Mouse (Mus musculus) right cerebral cortex, postnatal 36 days (tissue): ENCODE data around the gene Sae1.
"Not testable (repeated sequence)": the region's sequence is repeated elsewhere in the genome, so short reads cannot be mapped to it uniquely, and the experiment has no call there.

Source experiments
- DNase-seq, 2 experiments: peaks; one replicate each; pipeline ENCODE4 v3.0.0; 2022; ENCODE audit warnings: low spot score in 2 of 2, mixed read lengths in 1 of 2

Gene Sae1

DNA sequence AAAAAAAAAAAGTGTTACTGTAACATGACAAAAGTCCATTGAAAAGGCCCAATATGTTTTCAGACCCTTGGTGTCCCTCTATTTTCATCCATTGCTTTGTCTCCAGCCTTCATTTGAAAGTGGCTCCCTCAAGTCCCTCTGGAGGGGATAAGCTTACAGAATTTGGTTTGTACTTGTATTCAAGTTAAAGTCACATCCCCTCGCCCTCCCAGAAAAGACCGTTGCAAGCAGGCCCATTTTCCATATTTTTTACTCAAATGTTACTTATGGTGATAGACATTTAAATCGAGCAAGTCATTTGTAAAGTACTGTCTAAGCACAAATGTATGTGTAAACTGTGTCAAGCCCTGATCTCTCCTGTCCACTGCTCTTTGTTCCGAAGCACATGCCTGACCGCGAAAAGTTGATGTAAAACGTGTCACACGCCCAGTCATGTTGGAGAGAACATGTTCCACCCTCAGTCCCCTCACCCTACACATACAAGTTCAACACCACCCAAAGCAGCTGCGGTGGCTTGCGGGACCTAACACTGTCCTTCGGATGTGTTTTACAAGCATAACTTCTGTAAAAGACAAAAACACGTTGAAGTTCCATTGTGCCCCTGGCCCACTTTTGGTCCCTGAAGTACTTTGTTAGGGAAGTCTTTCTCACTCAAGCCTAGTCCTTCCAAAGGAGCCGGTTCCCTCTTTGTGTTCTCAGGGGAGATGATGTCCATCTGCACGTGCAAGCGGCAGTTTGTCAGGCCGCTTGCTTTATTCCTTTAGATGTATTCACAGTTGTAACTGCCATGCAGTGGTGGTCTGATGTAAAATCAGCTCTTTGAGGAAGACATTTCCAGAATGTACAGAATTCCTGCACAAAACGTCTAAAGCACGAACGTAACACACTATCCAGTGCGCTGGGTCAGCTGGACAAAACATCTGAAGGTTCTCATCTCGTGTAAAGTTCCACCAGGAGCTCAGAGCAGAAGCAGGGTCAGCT, 15.7 kb upstream of the Sae1 start:
- no peak for DNase-seq

DNA sequence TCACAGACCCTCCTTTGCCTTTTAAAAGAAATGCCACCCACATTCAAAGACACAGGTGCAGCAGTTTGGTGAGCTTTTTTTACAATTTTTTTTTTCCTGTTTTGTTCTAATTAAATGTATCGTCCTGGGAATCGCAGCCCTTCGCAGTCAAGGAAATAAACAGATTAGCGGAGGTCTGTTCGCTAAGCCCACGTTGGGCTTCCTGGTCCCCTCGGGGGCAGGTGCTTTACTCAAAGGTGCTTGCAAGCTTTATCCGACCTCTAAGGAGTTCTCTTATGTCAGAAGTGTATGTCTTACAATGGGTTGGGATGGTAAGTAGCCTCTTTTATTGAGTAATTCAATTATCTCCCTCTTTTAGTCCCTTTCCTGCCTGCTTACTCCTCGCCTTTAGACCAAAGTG, 14.8 kb upstream of the Sae1 start:
- no peak for DNase-seq

DNA sequence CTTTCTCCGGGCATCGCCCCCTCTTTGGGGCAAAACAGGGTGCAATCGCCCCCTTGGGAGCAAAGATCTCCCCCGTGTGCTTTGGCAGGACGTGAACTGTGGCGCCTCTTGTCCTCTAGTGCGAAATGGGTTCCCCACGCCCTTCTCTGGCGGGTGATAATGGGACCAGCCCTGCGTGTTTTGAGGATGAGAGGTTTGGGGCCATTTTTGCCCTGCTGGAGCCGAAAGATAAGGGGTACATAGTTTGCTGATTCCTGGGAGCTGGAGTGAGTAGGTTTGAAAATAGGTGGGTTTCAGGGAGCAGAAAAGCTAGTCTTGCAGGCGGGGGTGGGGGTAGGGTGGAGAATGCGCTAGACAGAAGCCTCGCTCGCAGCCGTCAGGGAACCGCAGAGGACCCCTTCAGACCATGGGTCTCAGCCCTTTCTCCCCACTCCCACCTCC, 14.4 kb upstream of the Sae1 start:
- no peak for DNase-seq

DNA sequence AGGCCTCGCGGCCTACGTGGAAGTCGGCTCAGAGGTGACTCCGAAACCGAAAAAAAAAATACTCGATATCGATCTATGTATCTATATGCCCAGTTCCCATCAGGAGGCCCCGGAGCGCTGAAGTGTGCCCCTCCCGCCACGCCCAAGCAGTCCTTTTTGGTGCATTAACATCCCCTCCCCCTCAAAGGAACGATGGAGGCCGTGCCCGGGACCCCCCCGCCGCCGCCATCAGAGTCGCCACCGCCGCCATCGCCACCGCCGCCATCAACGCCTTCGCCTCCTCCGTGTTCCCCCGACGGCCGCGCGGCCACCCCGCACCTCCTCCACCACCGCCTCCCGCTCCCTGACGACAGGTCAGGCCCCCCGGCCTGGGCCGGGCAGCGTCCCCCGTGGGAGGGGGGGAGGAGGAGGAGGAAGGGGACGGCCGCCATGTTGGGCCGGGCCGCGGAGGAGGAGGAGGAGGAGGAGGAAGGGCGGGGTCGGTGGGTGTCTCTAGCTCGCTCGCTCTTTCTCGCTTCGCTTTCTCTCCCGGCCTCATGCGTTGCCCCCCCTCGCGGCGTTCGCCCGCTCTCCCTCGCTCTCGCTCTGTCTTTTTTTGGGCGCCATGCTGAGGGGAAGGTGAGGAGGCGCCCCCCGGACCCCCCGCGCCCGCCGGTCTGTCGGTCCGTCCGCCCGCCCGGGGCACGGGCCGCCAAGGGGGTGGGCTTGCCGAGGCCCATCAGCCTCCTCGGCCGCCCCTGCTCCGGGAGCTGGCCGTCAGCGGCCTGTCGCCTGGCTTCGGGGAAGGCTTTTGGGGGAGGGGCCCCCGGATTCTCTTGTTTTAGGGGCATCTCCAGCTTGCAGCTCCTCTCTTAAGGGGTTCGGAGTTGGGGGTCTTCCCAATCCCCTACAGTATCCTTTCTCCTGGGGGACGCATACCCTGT, 13.3 kb upstream of the Sae1 start, which contains the start of gene Zc3h4:
Gene Zc3h4 (plus strand): TSS at position 222 of the 923 bp plus-strand sequence.
- DNase-seq = peak; percentile 66 to 77

DNA sequence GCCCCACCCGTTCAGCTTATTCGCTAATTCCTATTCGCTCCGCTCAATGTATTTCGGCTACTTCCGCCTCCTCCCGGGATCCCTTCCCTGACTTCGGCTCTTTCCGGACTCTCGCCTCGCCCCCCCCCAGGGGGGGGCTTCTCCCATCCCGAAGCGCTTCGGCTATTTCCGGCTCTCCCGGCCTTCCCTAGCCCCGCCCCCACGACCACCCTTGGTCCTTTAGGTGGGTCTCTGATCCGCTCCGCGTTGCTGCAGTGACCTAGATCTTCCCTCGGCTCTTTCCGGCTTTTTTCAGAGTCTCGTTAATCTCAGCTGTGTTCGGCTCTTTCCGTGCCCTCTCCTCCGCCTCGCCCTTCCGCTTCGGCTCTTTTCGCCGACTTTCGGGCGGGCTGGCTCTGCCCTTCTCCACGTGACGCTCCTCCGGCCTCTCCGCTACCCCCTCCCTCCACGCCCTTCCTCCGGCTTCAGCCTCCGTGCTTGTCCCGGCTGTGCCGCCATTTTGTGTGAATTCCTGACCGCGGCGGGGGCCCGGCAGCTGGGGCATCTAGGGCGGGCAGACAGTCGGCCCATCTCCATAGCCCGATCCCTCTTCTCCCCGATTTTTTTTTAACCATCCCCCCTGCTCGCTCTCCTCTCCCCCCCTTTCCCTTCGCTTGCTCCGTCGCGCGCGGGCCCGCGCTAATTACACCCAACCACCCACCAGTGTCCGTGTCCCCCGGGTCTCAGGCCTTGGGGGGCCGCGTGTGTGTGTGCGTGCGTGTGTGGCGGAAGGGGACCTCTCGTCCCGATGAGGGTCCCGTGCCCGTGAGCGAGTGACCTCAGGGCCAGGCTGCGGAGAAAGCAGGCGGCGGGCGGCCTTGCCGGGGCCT, 12.4 kb upstream of the Sae1 start:
- DNase-seq = peak; percentile 97 to 98

DNA sequence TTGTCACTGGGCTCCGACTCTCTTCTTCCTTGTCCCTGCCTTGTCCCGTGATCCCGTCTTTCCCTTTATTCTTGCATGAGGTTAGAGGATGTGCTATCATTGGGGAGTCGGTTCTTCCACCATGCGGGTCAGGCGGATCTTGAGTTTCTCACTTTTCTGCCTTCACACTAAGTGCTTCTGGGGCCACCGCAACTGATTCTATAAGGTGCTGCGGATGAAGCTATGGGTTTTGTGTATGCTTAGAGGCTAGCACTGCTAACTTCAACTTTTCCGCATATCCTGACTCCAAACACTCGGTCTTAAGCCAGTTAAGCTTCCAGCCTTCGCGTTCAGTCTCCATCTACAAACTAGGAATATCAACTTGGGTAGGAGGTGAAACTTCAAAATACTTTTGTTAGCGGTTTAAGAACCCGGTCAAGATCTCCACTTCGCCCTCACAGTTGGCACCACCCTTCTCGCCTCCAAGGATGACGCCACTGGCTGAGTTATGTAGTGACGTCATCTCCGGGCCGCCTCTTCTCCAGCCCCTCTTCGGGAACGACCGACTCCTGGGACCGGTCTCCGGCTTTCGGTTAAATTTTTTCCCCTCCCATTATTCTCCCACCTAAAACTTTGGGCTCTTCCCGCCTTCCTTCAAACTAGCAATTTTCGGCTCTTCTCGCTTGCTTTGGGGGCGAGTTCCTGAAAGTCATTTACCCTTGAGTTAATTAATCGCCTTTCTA, 11.7 kb upstream of the Sae1 start:
- DNase-seq = peak; percentile 79 to 88

DNA sequence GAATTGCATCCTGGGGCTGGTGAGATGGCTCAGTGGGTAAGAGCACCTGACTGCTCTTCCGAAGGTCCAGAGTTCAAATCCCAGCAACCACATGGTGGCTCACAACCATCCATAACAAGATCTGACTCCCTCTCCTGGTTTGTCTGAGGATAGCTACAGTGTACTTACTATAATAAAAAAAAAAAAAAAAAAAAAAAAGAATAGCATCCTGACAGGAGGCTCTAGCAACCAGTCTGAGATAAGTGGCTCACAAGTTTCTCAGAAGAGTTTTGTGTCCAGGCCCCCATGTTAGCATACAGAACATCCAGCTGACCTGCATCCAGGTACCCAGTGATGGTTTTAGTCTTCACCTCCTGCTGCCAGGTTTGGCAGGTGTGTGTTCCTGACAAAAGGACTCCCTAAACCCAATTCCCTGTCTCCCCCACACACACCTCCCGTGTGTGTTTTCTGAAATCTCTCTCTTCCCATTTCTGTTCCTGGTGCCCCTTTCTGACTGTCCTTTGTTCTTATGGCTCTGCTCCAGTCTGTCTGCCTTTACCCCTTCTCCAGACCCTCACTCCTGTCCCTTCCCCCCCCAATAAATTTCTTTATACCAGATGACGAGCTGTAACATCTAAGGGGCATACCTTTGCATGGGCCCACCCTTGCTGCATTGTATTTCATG, 10.9 kb upstream of the Sae1 start:
- no peak for DNase-seq

DNA sequence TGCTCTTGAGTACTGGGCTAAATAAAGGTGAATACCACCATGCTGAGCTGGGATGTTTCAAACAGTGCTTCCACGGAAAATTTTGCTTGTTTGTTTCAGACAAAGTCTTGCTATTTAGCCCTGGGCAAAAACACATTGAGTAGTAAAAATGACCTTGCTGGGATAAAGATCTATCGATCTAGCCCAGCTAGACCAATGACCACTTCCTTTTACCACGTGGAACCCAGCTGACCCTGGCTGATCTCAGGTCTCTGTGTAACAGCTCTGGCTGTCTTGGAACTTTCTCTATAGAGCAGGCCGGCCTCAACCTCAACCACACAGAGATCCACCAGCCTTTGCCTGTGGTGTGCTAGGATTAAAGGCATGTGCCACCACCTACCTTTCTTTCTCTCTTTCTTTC, 9.9 kb upstream of the Sae1 start:
- no peak for DNase-seq

DNA sequence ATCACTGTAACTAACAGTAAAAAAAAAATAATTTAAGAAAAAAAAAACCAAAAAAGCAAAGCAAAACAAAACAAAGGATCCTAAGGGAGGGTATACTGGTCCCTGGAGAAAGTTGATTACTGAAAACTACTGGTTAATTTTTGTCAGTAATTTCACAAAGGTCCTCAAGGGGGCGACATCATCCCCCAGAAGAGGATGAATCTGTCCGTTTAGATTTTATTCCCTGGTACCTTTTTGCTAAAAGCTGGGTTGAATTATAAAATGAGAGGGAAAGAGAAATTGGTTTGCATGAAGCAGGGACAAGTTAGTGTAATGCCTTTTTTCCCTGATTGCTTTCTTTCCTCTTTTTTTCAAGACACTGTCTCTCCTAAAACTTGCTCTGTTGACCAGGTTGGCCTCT, 8.3 kb upstream of the Sae1 start:
- no peak for DNase-seq

DNA sequence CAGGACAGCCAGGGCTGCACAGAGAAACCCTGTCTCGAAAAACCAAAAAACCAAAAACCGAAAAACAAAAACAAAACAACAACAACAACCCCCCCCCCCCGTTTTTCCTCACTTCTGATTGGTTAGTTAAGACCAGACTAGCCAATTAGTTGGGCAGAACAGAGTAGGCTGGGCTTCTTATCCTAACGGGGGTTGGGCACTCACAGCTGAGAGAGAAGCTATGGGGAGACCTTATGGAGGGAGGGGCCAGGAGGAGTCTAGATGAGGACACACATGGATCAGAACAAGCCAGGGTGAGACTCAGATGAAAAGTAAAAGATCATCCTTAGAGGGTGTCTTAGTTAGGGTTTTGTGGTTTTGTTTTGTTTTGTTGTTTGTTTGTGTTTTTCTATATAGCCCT, 5.3 kb upstream of the Sae1 start:
- DNase-seq = no peak

DNA sequence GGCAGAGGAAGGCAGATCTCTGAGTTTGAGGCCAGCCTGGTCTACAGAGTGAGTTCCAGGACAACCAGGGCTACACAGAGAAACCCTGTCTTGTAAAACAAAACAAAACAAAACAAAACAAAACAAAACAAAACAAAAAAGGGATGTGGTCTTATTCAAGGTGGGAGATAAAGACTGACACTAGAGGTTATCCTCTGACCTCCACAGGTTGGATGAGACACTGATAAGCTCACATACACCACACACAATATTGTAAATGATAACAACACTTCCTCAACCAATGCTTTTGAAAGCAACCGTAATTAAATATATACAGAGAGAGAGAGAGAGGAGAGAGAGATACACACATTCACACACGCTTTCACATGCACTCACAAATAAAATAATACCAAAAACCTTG, 2.3 kb upstream of the Sae1 start:
- not testable (repeated sequence) for DNase-seq

DNA sequence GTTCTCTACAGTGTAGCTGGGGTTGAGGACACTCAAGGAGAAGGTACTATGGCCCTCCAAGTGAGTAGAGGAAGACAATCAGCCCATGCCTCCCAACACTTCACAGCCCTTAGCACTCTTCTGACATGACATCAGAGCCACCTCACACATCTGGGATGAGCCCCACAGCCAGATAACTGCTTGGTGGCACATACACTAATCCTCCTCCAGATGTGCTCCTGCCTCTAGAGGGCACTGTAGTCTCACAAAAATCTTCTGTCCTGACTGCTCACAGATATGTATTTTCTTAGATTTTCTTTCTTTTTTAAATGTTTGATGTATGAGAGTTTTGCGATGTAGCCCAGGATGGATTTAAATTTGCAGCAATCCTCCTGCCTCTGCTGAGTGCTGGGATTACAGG, 11.1 kb downstream of the Sae1 start:
- no peak for DNase-seq

DNA sequence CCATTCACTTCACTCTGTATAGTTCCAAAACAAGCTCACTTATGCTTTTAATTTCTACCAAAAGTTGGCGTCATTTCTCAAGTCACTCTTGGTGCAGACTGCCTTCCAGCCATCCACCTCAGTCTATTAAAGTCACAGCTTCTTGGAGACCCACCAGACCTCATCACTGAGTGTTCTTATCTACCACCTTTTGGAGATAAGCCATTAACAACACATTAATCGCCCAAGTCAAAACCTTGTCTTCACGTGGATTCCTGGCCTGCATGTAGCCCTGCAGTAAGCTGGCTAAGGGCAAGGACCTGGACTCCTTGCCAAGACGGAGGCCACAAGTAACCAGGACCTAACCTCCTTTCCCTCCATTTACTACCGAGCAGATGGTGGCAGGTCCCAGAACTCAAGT, 12.6 kb downstream of the Sae1 start:
- no peak for DNase-seq

DNA sequence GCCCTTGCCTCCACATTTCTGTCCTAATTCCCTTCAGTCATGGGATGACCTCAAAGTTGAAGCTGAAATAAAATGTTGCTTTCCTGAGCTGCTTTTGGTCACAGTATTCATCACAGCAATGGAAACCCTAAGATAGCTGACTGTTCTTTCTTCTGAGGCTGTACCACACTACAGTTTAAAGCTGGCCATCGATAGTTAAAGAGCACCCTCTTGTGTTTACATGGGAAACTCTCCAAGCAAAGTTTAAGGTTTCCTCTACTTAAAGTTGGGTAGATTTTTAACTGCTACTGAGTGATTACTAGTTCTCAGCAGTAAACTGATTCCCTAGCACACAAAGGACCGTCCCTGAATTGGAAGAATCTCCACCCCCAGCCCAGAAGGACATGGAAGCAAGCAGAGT, 13.9 kb downstream of the Sae1 start:
- DNase-seq = no peak

DNA sequence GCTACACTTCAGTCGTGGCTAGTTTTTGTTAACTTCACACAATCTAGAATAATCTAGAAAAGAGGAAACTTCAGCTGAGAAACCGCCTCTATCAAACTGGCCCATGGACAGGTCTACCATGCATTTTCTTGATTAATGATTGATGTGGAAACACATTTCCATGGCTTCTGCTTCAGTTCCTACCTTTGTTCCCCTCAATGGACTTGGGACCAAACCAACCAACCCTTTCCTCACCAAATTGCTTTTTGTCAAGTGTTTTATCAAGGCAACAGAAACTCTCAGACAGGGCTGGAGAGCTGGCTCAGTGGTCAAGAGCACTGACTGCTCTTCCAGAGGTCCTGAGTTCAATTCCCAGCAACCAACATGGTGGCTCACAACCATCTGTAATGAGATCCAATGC, 17.0 kb downstream of the Sae1 start:
- DNase-seq = no peak

DNA sequence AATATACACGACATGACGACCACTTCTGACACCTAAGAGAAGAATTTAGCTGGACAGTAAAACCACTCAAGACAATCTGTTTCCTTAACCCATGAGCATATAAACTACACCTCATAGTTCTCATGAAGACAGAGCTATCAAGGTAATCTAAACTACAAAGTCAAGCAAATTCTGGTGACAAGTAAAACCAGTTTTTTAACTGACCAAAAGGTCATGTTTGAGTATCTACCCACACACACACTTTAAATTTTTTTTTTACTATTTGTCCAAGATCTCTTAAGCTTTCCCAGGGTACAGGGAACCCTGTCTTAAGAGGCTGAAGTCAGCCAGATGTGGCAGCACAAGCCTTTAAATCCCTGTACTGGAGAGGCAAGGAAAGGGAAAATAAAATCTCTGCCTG, 18.8 kb downstream of the Sae1 start:
- DNase-seq = no peak

DNA sequence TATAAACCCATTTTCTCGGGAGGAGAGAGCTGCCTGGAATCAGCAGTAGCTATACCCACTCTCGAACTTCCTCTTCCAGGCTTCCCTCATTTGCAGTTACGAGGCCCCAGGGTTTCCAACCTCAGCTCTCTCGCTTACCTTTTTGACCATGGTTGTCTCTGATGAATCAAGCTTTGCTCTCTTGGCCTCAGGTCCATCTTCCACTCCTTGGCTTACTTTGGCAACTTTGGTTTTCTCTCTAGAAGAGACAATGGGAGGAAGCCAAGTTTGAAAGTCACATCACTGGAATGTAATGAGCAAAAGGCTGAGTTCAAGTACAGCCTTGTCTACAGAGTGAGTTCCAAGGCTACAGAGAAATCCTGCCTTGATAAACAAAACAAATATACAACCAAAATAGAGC, 20.9 kb downstream of the Sae1 start:
- DNase-seq = no peak

DNA sequence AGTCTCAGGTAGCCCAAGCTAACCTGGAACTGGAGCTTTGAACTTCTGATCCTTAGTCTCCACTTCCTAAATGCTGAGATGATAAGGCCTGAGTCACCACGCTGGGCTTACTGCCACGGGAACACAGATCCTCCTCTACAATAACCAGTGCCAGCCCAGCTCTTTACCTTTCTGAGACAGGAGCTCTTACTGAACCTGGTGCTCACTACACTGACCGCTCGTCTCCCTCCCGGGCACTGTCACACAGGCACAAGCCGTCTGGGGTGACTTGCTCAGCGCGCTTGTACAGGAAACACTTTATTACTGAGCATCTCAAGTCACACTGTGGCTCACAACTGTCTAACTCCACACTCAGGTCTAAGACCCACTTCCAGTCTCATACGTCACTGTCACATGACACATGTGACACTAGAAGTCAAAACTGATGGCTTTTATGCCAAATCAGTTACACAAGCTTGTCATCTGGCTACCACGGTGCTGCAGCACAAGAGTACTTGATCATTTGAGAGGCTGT, 21.4 kb downstream of the Sae1 start:
- no peak for DNase-seq

DNA sequence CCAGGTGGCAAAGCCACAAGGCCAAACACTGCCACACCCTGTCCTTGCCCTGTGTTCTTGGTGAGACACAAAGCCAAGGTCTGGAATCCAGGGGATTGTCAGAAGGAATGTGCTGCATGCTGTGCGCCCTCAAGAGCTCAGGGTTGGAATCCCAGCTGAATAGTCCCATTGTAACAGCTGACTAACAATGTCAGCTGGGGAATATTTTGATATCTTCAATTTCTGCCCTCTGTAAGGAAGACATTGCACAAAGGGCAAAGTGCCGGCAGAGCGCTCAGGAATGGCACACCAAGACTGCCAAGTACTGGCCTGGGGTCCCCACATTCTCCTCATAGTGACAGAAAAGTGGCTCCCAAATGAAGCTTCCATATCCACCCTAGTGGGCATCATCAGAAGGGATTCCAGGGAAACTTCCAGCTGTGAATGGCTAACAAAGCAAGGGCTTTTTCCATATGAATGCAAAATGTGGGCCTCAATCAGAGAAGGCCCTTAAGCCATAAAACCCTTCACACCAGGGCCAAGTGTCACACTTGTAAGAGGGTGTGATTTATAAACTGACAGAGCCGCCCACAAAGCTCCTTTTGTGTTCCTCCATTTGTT, 22.6 kb downstream of the Sae1 start:
- no peak for DNase-seq

DNA sequence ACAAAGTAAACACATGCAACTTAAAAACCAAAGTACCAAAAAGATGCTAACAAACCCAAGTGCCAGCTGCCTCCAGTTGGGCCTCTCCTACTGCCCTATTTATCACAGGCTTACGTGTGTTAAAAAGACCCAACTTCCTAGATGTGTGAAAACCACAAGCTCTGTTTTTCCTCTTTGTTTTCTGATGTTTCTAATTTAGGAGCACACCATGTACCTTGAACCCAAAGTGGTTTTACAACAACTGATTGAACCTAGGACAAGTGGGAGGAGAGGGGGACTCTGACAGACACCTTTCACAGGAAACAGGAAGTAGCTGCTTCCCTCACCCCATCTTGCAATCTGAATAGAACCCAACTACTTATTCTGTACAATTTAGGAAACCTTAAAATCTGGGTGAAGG, 23.3 kb downstream of the Sae1 start:
- no peak for DNase-seq
